Mouse (Mus musculus) bone marrow macrophage, adult 2 months (primary cell): ENCODE measurements around the gene Tbc1d14. TPM values are rescaled to one million over a fixed set of nuclear protein-coding genes. Genes with fewer than 3 reads are reported as not detected.

ENCODE experiments used
- H3K27ac ChIP-seq: 2 replicates; pipeline ENCODE4 v1.5.1; 2012; ENCODE audit warnings: low read depth, low read length; ENCODE audit not compliant: insufficient read depth
- H3K4me1 ChIP-seq: 2 replicates; pipeline ENCODE4 v1.6.1; 2012; ENCODE audit warnings: low read length; ENCODE audit not compliant: control insufficient read depth, insufficient read depth
- H3K4me3 ChIP-seq: 2 replicates; pipeline ENCODE4 v1.5.1; 2012; ENCODE audit warnings: mild to moderate bottlenecking, low read length, moderate library complexity; ENCODE audit not compliant: insufficient read depth
- CTCF ChIP-seq: IDR thresholded peaks from 2 replicates; pipeline ENCODE4 v1.5.1; 2012; ENCODE audit warnings: low read depth, mild to moderate bottlenecking, low read length, moderate library complexity
- POLR2A ChIP-seq: IDR thresholded peaks from 2 replicates; pipeline ENCODE4 v1.6.1; 2012; ENCODE audit warnings: mild to moderate bottlenecking, low read depth, low read length, borderline replicate concordance
- polyA plus RNA-seq: library from polyadenylated mRNA; stranded (reverse); fragments of >200 nt; gene quantifications from 2 replicates; pipeline ENCODE4 v1.2.4, GENCODE M21; 2012; ENCODE audit not compliant: missing spikeins, insufficient read depth, insufficient read length

The Tbc1d14 gene
- polyA plus RNA-seq, 1 experiment: 57.8 TPM

- TF ChIP-seq CTCF (no peak), POLR2A (no peak)
- no peak overlapping the region for H3K4me3 ChIP-seq
- peaks cover 60% of the 10 kb centered on the region for H3K4me1 ChIP-seq
- no peak overlapping the region for H3K27ac ChIP-seq
These were observed 36.8 kb downstream of the Tbc1d14 start for GRCm38 (mm10) chr5:36556289-36556688.

DNA sequence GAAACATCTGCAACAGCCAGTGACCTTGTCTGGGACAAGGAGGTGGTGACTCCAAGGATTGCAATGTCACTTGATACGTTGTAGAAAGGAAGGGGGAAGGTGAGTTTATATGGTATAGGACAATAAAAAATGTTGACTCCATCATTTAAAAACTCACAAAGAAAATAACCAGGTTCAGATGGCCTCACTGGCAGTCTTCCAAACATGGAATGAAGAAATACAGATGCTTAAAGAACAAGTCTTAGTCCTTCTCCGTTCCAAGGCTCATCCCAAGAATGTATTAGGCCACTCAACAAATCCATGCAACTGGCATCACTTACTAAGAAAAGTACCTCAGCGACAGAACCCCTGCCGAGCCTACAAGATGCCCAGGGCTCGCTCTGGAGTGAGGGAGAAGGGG is 38.6 kb downstream of the Tbc1d14 start:
- peak overlapping the region; percentile 56 for H3K27ac ChIP-seq
- H3K4me3 ChIP-seq: no peak overlapping the region
- TF ChIP-seq POLR2A (no peak), CTCF (no peak)
- peaks cover 58% of the 10 kb centered on the region for H3K4me1 ChIP-seq

DNA sequence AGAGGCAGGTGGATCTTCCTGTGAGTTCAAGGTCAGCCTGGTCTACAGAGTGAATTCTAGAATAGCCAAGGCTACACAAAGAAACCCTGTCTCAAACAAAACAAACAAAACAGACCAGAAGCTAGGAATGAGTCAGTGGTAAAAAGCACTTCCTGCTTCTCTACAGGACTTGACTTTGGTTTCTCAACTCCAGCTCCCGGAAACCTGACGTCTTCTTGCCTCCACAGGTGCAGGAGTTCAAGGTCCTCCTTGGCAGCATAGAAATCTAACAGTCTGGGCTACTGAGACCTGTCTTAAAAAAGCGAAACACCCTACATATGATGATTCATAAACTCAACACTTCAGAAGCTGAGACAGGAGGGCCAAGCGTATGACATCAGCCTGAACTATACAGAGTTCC is 39.2 kb downstream of the Tbc1d14 start:
- Histone ChIP-seq H3K4me3 (no peak overlapping the region), H3K27ac (peak overlapping the region; percentile 56), H3K4me1 (peaks cover 59% of the 10 kb centered on the region)
- no peak for TF ChIP-seq POLR2A
- no peak for TF ChIP-seq CTCF

- Histone ChIP-seq H3K27ac (peak overlapping the region; percentile 27), H3K4me1 (peaks cover 57% of the 10 kb centered on the region), H3K4me3 (no peak overlapping the region)
- TF ChIP-seq CTCF (no peak), POLR2A (no peak)
These were observed 39.9 kb downstream of the Tbc1d14 start for GRCm38 (mm10) chr5:36553056-36553606.

- TF ChIP-seq CTCF: no peak
- no peak for TF ChIP-seq POLR2A
- Histone ChIP-seq H3K4me1 (peaks cover 50% of the 10 kb centered on the region), H3K27ac (no peak overlapping the region), H3K4me3 (no peak overlapping the region)
These were observed 40.7 kb downstream of the Tbc1d14 start for GRCm38 (mm10) chr5:36552391-36552790.

- H3K4me1 ChIP-seq: peaks cover 66% of the 10 kb centered on the region
These were observed 43.8 kb downstream of the Tbc1d14 start for GRCm38 (mm10) chr5:36549243-36549642.

GRCm38 (mm10) chr5:36544765-36545164 is 48.3 kb downstream of the Tbc1d14 start:
- TF ChIP-seq POLR2A: no peak
- no peak for TF ChIP-seq CTCF
- Histone ChIP-seq H3K4me3 (no peak overlapping the region), H3K4me1 (peaks cover 37% of the 10 kb centered on the region), H3K27ac (no peak overlapping the region)

More at GRCm38 (mm10) chr5:36549243-36549642, 43.8 kb downstream of the Tbc1d14 start:
- Histone ChIP-seq H3K27ac (peak overlapping the region; percentile 50), H3K4me3 (no peak overlapping the region)
- no peak for TF ChIP-seq POLR2A
- no peak for TF ChIP-seq CTCF

- H3K4me1 ChIP-seq: peaks cover 24% of the 10 kb centered on the region
- TF ChIP-seq POLR2A (no peak), CTCF (no peak)
- H3K4me3 ChIP-seq: no peak overlapping the region
- H3K27ac ChIP-seq: no peak overlapping the region
These were observed 52.1 kb downstream of the Tbc1d14 start for GRCm38 (mm10) chr5:36540928-36541327.

DNA sequence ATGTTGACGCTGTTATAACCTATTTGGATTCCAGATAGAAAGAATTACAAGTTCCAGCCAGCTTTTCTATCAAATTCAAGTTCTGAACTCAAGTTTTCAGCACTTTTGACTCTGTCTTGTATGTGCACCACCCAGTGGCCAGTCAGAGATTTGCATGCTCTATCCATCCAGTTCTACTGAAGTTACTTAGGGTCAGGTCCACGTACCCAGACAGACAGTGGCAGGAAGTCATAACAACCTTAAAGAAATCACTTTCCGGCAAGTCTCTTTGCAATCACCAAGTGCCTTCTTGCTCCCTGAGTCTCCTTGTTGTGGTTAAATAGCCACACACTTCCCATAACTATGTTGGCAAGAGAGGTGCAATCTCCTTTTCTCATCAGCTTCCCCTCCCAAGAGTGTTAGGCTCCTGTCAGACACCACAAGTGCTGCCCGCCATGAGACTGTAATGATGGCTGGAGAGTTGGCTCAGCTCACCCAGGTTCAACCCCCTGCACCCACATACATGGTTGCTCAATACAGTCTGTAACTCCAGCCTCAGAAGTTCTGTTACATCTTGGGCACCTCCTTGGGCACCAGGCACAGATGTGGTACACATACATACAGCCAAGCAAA is 54.4 kb downstream of the Tbc1d14 start:
- no peak overlapping the region for H3K27ac ChIP-seq
- peaks cover 24% of the 10 kb centered on the region for H3K4me1 ChIP-seq
- H3K4me3 ChIP-seq: no peak overlapping the region
- TF ChIP-seq POLR2A: no peak

- Histone ChIP-seq H3K27ac (no peak overlapping the region), H3K4me1 (peaks cover 30% of the 10 kb centered on the region), H3K4me3 (no peak overlapping the region)
- no peak for TF ChIP-seq CTCF
- TF ChIP-seq POLR2A: no peak
These were observed 56.7 kb downstream of the Tbc1d14 start for GRCm38 (mm10) chr5:36536424-36536823.
